Mouse (Mus musculus): ENCODE measurements around the gene Unc93b1. TPM values are rescaled to one million over a fixed set of nuclear protein-coding genes. Genes with fewer than 3 reads are reported as not detected.
"Not testable (repeated sequence)": the region's sequence is repeated elsewhere in the genome, so short reads cannot be mapped to it uniquely, and the experiment has no call there.

Unc93b1 gene
- total RNA-seq, 2 experiments from 2014 or later: 3.2 to 5.8 TPM

GRCm38 (mm10) chr19:3942986-3943735 is 8.2 kb downstream of the Unc93b1 start:
- no peak for DNase-seq (ENCODE audit: low spot score)

GRCm38 (mm10) chr19:3945872-3946564 is 11.0 kb downstream of the Unc93b1 start:
- DNase-seq (ENCODE audit: low spot score): no peak

GRCm38 (mm10) chr19:3946715-3947114 is 11.7 kb downstream of the Unc93b1 start:
- peak; percentile 49 for DNase-seq (ENCODE audit: low spot score)

- no peak for DNase-seq (ENCODE audit: low spot score)
Observed at GRCm38 (mm10) chr19:3947813-3948212, 12.8 kb downstream of the Unc93b1 start.

GRCm38 (mm10) chr19:3948546-3948945 is 13.6 kb downstream of the Unc93b1 start:
- DNase-seq (ENCODE audit: low spot score): no peak

GRCm38 (mm10) chr19:3950331-3950730 is 15.3 kb downstream of the Unc93b1 start:
- DNase-seq (ENCODE audit: low spot score): no peak

GRCm38 (mm10) chr19:3951461-3951860 is 16.5 kb downstream of the Unc93b1 start:
- no peak for DNase-seq (ENCODE audit: low spot score)

- no peak for DNase-seq (ENCODE audit: low spot score)
Observed at GRCm38 (mm10) chr19:3952099-3952498, 17.1 kb downstream of the Unc93b1 start.

GRCm38 (mm10) chr19:3955033-3955432 is 20.0 kb downstream of the Unc93b1 start:
- DNase-seq (ENCODE audit: low spot score): no peak

GRCm38 (mm10) chr19:3955804-3956203 is 20.8 kb downstream of the Unc93b1 start:
- no peak for DNase-seq (ENCODE audit: low spot score)

- not testable (repeated sequence) for DNase-seq (ENCODE audit: low spot score)
Observed at GRCm38 (mm10) chr19:3957296-3958036, 22.5 kb downstream of the Unc93b1 start.

- DNase-seq (ENCODE audit: low spot score): no peak
Observed at GRCm38 (mm10) chr19:3958470-3958869, 23.5 kb downstream of the Unc93b1 start, which contains the start of gene Aldh3b3. Gene Aldh3b3 (plus strand): TSS chr19:3958645.

GRCm38 (mm10) chr19:3959030-3959429 is 24.0 kb downstream of the Unc93b1 start:
- no peak for DNase-seq (ENCODE audit: low spot score)

GRCm38 (mm10) chr19:3960211-3960610 is 25.2 kb downstream of the Unc93b1 start:
- no peak for DNase-seq (ENCODE audit: low spot score)

GRCm38 (mm10) chr19:3961805-3962204 is 26.8 kb downstream of the Unc93b1 start:
- DNase-seq (ENCODE audit: low spot score): not testable (repeated sequence)

GRCm38 (mm10) chr19:3962469-3962868 is 27.5 kb downstream of the Unc93b1 start:
- DNase-seq (ENCODE audit: low spot score): no peak

- DNase-seq (ENCODE audit: low spot score): no peak
Observed at GRCm38 (mm10) chr19:3964030-3964429, 29.0 kb downstream of the Unc93b1 start.

- DNase-seq (ENCODE audit: low spot score): no peak
Observed at GRCm38 (mm10) chr19:3966330-3967075, 31.5 kb downstream of the Unc93b1 start.

GRCm38 (mm10) chr19:3967258-3967657 is 32.3 kb downstream of the Unc93b1 start:
- no peak for DNase-seq (ENCODE audit: low spot score)

GRCm38 (mm10) chr19:3972229-3972628 is 37.2 kb downstream of the Unc93b1 start, which contains the start of gene Aldh3b2:
Gene Aldh3b2 (plus strand): TSS chr19:3972328.
- DNase-seq (ENCODE audit: low spot score): no peak

- not testable (repeated sequence) for DNase-seq (ENCODE audit: low spot score)
Observed at GRCm38 (mm10) chr19:3974608-3975007, 39.6 kb downstream of the Unc93b1 start.

All from gastrocnemius, adult 18-20 months (tissue).